Mouse (Mus musculus) left cerebral cortex, postnatal 14 days (tissue): ENCODE data around the gene Mctp1. TPM values are rescaled to one million over a fixed set of nuclear protein-coding genes. Genes with fewer than 3 reads are reported as not detected.
"Not testable (repeated sequence)": the region's sequence is repeated elsewhere in the genome, so short reads cannot be mapped to it uniquely, and the experiment has no call there.

ENCODE experiments used
- DNase-seq, 2 experiments: peaks; one replicate each; pipeline ENCODE4 v3.0.0; 2021 to 2022; ENCODE audit warnings: low spot score in 2 of 2, mixed read lengths in 1 of 2
- intact Hi-C: fragments of 180-260 bp; cut with DNase I; formaldehyde crosslinking; loops from one replicate; pipeline ENCODE4 v1.15.1; 2025
- long read RNA-seq, 2 experiments: library from polyadenylated mRNA; stranded (forward); transcript quantifications; one replicate each; pipeline ENCODE4 v2.0.0; 2021
- total RNA-seq, 2 experiments: library from RNA; stranded (reverse); gene quantifications; 2 replicates each; pipeline ENCODE4 v1.2.3; 2021

The Mctp1 gene
- total RNA-seq = 10 to 100 TPM; 37.3 to 40.5 TPM
- long read RNA-seq, experiment 1, partial matches to known transcripts = 1 of 1 reads
- long read RNA-seq, experiment 1, other reads (novel, unspliced or antisense) = 0 of 1 reads
- long read RNA-seq, experiment 2, partial matches to known transcripts = 1 of 3 reads
- long read RNA-seq, experiment 2, other reads (novel, unspliced or antisense) = 2 of 3 reads

- DNase-seq = peak; percentile 35 to 45
- intact Hi-C loops = no loop called here
Observed at GRCm38 (mm10) chr13:76383972-76384663, at the start of gene Mctp1. Gene Mctp1 (plus strand): TSS chr13:76384535.

DNA sequence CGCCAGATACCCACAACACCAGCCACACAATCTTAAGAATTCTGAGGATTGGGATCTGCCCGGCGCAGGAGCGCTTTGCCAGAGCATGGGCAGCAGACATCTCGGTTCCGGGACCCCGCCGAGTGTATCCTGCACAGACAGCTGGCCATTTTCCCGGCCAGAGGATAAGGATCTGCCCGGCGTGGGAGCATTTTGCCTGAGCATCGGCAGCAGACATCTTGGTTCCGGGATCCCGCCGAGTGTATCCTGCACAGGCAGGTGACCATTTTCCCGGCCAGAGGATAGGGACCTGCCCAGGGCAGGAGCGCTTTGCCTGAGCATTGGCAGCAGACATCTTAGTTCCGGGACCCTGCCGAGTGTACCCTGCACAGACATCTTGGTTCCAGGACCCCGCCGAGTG, 38.4 kb upstream of the Mctp1 start:
- intact Hi-C loops, DNase-seq: not testable (repeated sequence)

GRCm38 (mm10) chr13:76358720-76359119, 25.6 kb upstream of the Mctp1 start:
- DNase-seq = no peak
- intact Hi-C loops = no loop called here

DNA sequence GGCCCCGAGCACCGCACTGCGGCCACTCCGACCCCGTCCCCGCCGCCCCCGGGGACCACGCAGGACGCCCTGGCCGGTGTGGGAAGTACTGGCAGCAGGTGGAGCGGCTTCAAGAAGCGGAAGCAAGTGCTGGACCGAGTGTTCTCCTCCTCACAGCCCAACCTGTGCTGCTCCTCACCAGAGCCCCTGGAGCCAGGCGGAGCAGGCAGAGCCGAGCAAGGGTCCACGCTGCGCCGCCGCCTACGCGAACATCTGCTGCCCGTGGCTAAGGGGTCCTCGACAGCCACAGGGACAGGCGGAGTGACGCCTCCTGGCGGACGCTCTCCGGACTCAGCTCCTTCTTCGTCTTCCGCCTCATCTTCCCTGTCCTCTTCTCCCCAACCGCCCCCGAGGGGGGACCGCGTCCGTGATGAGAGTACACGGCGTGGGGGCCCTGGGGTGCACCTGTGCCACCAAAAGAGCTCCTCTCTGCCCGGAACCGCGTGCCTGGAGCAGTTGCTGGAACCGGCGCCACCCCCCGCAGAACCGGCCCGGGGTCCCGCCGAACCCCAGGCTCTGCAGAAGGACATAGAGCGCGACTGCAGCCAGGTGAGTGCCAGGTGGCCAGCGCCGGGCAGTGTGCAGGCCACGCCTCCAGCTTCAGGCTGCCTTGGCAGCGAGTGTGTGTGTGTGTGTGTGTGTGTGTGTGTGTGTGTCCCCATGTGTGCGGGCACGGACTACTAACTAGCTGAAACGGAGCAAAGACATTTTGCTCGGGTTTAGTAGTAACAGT, 515 bp downstream of the Mctp1 start:
- intact Hi-C loops = loop anchor here (5.0 kb wide), 1 partner anchor 168 kb away; no protein-coding TSS in a partner anchor

GRCm38 (mm10) chr13:76388615-76389014, 4.3 kb downstream of the Mctp1 start:
- DNase-seq = no peak
- intact Hi-C loops = loop anchor here (5.0 kb wide), 1 partner anchor 171 kb away; no protein-coding TSS in a partner anchor

More for the DNA sequence above, 515 bp downstream of the Mctp1 start:
- DNase-seq = peak; percentile 61 to 64

- intact Hi-C loops = no loop called here
- no peak for DNase-seq
Observed at GRCm38 (mm10) chr13:76391920-76392319, 7.6 kb downstream of the Mctp1 start.

DNA sequence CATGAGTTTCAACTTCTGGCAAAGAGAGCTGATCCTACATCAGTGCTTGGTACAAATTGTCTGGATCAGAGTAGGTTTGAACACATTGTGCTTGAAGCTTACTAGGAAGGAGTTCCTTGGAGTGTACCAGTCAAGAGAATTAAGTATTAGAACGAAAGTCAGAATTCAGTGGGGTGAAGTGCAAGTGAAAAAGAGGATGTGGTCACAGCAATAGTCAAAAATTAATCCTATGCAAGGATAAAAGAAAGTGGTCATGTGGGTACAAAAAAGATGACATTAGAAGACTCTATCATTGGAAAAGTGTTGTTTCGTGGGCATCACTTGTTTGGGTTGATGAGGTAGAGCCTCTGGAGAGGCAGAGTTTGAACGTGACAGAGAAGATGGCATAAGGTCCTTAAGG, 8.8 kb downstream of the Mctp1 start:
- no peak for DNase-seq
- intact Hi-C loops = no loop called here

GRCm38 (mm10) chr13:76395906-76396305, 11.6 kb downstream of the Mctp1 start:
- no peak for DNase-seq
- intact Hi-C loops = no loop called here

DNA sequence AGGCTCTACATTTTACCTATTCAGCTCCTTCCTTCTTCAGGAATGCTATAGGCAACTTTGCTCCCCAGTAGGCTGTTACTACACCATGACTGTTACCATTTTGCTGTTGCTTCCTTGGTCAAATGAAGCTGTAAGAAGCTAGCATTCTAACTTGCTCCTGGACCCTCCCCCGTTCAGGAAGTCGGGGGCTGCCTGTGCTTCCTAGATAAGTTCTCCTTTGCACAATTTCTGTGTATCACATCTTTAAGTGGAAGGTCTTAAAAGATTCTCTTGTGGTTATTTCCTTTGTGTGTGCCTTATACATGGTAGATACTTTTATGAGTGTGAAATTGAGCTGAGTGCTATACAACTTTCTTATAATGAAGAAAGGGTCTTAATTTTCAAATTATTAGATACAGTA, 25.0 kb downstream of the Mctp1 start:
- intact Hi-C loops = no loop called here

GRCm38 (mm10) chr13:76410665-76411064, 26.3 kb downstream of the Mctp1 start:
- intact Hi-C loops = no loop called here
- peak in 1 of 2 experiments; percentile 63 for DNase-seq

More for the DNA sequence above, 25.0 kb downstream of the Mctp1 start:
- no peak for DNase-seq

DNA sequence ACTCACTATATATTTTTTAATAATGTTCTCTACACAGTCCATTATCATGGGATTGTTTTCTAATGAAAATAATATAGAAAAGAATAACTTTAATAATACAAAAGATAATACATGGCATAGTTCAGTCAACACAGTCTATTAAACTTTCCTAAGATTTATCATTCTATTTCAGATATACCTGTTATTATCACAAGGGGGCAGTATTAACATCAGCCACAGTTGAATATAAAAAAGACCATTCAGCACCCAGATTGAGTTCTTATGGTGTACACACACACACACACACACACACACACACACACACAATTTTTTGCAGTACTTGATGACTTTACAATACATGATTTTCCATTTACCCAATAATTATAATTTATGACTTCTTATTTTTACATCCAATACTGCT, 31.0 kb downstream of the Mctp1 start:
- intact Hi-C loops = no loop called here
- no peak for DNase-seq

- no peak for DNase-seq
- intact Hi-C loops = no loop called here
Observed at GRCm38 (mm10) chr13:76420111-76420510, 35.8 kb downstream of the Mctp1 start.

DNA sequence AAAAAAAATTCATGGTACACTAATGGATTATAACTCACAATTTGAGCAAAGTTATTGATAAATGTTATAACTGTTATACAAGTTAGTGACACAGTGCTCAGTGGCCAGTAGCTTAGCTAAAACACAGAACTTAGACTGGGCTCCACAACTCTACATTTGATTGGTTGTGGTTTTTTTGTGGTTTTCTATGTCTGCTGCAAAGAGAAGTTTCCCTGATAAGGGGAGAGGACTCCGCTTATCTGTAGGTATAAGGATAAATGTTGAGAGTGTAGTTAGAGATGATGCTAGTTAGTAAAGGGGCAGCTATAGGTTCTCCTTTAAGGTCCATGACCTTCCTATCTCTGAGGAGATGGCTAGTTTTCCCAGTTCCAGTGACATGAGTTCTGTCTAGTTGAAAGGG, 36.7 kb downstream of the Mctp1 start:
- DNase-seq = no peak
- intact Hi-C loops = no loop called here

DNA sequence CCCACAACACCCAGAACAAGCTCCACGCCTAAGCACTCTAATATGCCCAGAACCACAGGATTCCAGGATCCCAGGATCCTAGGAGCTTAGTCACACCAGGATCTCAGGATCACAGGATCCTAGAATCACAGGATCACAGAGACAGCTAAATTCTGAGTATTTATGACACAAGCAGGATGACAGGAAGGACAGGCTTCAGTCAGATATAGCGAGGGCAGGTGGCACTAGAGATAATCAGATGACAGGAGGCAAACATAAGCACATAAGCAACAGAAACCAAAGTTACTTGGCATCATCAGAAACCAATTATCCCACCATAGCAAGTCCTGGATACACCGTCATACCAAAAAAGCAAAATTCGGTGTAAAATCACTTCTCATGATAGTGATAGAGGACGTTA, 37.8 kb downstream of the Mctp1 start:
- DNase-seq = no peak
- intact Hi-C loops = no loop called here

GRCm38 (mm10) chr13:76429456-76429855, 45.1 kb downstream of the Mctp1 start:
- intact Hi-C loops = no loop called here

GRCm38 (mm10) chr13:76429927-76430326, 45.6 kb downstream of the Mctp1 start:
- intact Hi-C loops = loop anchor here (5.0 kb wide), 1 partner anchor 252 kb away; no protein-coding TSS in a partner anchor
- DNase-seq = no peak

More at GRCm38 (mm10) chr13:76429456-76429855, 45.1 kb downstream of the Mctp1 start:
- peak; percentile 19 to 41 for DNase-seq

DNA sequence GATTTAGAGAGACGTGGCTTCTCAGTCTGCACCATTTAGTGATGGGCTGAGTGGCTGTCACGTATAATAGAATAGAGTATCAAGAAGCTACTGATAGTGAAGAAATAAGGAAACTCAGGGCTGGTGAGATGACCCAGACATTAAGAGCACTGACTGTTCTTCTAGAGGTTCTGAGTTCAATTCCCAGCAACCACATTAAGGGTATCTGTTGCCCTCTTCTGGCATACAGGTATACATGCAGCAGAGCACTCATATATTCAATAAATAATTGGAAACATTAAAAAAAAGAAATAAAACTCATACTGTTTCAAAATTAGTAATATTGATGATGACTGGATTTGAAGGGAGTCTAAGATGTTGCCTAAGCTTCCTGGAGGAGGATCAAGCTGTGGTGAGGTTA, 47.6 kb downstream of the Mctp1 start:
- intact Hi-C loops = loop anchor here (5.0 kb wide), 1 partner anchor 250 kb away; no protein-coding TSS in a partner anchor

DNA sequence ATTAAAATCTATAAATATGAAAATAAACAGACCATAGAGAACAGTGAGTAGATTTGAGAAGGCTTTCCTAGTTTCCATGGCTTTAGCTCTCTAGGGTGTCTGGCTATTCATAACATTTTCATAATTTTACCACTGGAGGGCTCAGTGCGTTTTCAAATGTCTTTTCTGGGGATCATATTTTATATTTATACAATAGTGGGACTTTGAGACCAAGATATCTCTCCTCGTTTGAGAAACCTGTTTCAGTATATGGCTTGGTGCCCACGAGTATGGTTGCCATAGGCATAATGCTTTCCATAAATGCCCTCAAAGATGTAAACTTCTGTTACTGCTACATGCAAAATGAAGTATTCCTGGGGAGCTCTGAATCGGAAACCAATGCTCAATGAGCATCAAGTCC, 49.1 kb downstream of the Mctp1 start:
- intact Hi-C loops = loop anchor here (5.0 kb wide), 1 partner anchor 249 kb away; no protein-coding TSS in a partner anchor
- DNase-seq = peak; percentile 42 to 70

More for the DNA sequence above, 47.6 kb downstream of the Mctp1 start:
- no peak for DNase-seq

DNA sequence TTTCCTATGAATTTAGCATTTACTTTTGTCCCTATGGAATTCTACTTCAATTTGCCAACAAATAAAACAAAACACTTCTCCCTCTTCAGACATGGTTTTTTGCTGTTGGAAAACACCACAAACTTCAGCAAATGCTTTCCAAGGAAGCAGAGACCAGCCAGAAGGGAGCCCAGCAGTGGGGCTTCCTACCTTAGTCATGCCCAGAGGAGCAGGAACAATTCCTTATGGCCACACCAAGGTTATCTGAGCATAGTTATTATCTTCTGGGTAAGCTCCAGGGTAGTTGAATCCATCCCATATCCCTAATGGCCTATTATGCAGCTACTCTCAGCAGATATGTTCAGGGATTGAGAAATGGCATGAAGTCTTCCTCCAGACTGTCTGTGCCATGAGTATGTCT, 52.1 kb downstream of the Mctp1 start:
- intact Hi-C loops = no loop called here
- no peak for DNase-seq

GRCm38 (mm10) chr13:76438765-76439164, 54.4 kb downstream of the Mctp1 start:
- intact Hi-C loops = no loop called here
- no peak for DNase-seq
